Mouse (Mus musculus) liver, embryonic 14.5 days (tissue): Measurements from ENCODE around the gene Slc17a9. TPM values are rescaled to one million over a fixed set of nuclear protein-coding genes. Genes with fewer than 3 reads are reported as not detected.

Experiments
- ATAC-seq: fragments of 200-750 bp; cut with Nextera tagmentation; 2 replicates; pipeline ENCODE4 v1.8.0; 2017; ENCODE audit warnings: moderate number of reproducible peaks, mild to moderate bottlenecking, moderate library complexity; ENCODE audit not compliant: insufficient read depth
- DNase-seq, 3 experiments: peaks; one replicate each; pipeline ENCODE4 v3.0.0-alpha.2; 2012 to 2013; ENCODE audit warnings: low read depth in 3 of 3, low spot score in 3 of 3
- H3K27ac ChIP-seq: fragments of 300-500 bp; sonication (generic); 2 replicates; pipeline ENCODE4 v1.5.1; 2014; ENCODE audit warnings: moderate library complexity, mild to moderate bottlenecking, control low read depth, inconsistent platforms
- H3K27me3 ChIP-seq: fragments of 300-500 bp; sonication (generic); 2 replicates; pipeline ENCODE4 v1.6.1; 2014; ENCODE audit warnings: mild to moderate bottlenecking, low read length, moderate library complexity; ENCODE audit not compliant: control insufficient read depth, insufficient read depth
- H3K36me3 ChIP-seq: fragments of 300-500 bp; sonication (generic); replicated peaks from 2 replicates; pipeline ENCODE4 v1.6.1; 2014; ENCODE audit warnings: low read depth; ENCODE audit not compliant: control insufficient read depth, insufficient read depth
- H3K4me1 ChIP-seq, 2 experiments: fragments of 200-500 bp in 1 of 2; fragments of 300-500 bp in 1 of 2; sonication (generic) in 1 of 2; replicated peaks; 2 replicates each; pipeline ENCODE4 v1.6.1; 2012 to 2014; ENCODE audit warnings: antibody characterized with exemption in 1 of 2, inconsistent platforms in 1 of 2, low read length in 1 of 2; ENCODE audit not compliant: control insufficient read depth in 2 of 2, insufficient read depth in 2 of 2
- H3K4me2 ChIP-seq: fragments of 300-500 bp; sonication (generic); 2 replicates; pipeline ENCODE4 v1.6.1; 2014; ENCODE audit warnings: low read depth, mild to moderate bottlenecking, control low read depth, moderate library complexity
- H3K4me3 ChIP-seq, 2 experiments: fragments of 200-500 bp in 1 of 2; fragments of 300-500 bp in 1 of 2; sonication (generic) in 1 of 2; 2 replicates each; pipeline ENCODE4 v1.5.1; 2012 to 2014; ENCODE audit warnings: low read depth in 2 of 2, low read length in 2 of 2, mild to moderate bottlenecking in 2 of 2, control low read depth in 1 of 2, inconsistent platforms in 1 of 2, moderate library complexity in 1 of 2; ENCODE audit not compliant: insufficient read depth in 1 of 2
- H3K9ac ChIP-seq: fragments of 300-500 bp; sonication (generic); replicated peaks from 2 replicates; pipeline ENCODE4 v1.6.1; 2014; ENCODE audit warnings: mild to moderate bottlenecking, control low read depth, moderate library complexity
- H3K9me3 ChIP-seq: fragments of 300-500 bp; sonication (generic); 2 replicates; pipeline ENCODE4 v1.6.1; 2016; ENCODE audit warnings: low read length, mixed read lengths; ENCODE audit not compliant: control insufficient read depth
- CTCF ChIP-seq: IDR thresholded peaks from 2 replicates; pipeline ENCODE4 v1.5.1; 2016; ENCODE audit warnings: antibody characterized with exemption, low read depth, control low read depth
- EP300 ChIP-seq: IDR thresholded peaks from 2 replicates; pipeline ENCODE4 v1.6.1; 2016; ENCODE audit warnings: antibody characterized with exemption, low read depth
- WGBS: fragments of 180-500 bp; shearing (Covaris S2); extraction: QIAGEN DNeasy Blood & Tissue Kit; methylation state at CpG from one replicate; pipeline ENCODE4 v1.1.7; 2014; ENCODE audit not compliant: insufficient replicate concordance; 5-methylcytosine and 5-hydroxymethylcytosine counted together
- polyA plus RNA-seq, 2 experiments: library from polyadenylated mRNA; depleted of rRNA in 1 of 2; stranded (reverse) in 1 of 2; unstranded in 1 of 2; fragments of >200 nt; fragmentation: Nextera tagmentation in 1 of 2; extraction: Ambion mirVana in 1 of 2; gene quantifications; 2 replicates each; pipeline versions ENCODE4 v1.2.1 to v1.2.3; 2012 to 2014

Gene Slc17a9
- polyA plus RNA-seq, 2 experiments, result 6.8 to 7.7 TPM

- H3K27ac ChIP-seq, result peak overlapping the region; percentile 85
- TF ChIP-seq CTCF (no peak), EP300 (no peak)
- 37% methylated on average over 3 of the region's 3 CpGs for WGBS
- peak overlapping the region; percentile 99 for H3K4me2 ChIP-seq
- no peak for DNase-seq
- H3K9me3 ChIP-seq, result no peaks in the 10 kb centered on the region
- ATAC-seq, result no peak
- no peak overlapping the region; the same call in 1 of the 2 replicates for H3K9ac ChIP-seq
- no peak overlapping the region for H3K4me3 ChIP-seq
- peaks cover 4% of the 10 kb centered on the region for H3K36me3 ChIP-seq
- H3K27me3 ChIP-seq, result no peaks in the 10 kb centered on the region
- H3K4me1 ChIP-seq, result peaks cover 45 to 57% of the 10 kb centered on the region in 2 experiments
Observed at GRCm38 (mm10) chr2:180703645-180704359, 21.3 kb upstream of the Slc17a9 start.

- Histone ChIP-seq H3K4me1 (peaks cover 43 to 53% of the 10 kb centered on the region in 2 experiments), H3K27ac (peak overlapping the region; percentile 10), H3K4me2 (peak overlapping the region; percentile 99), H3K9ac (peak overlapping the region; percentile 13), H3K36me3 (peaks cover 4% of the 10 kb centered on the region), H3K27me3 (no peaks in the 10 kb centered on the region), H3K4me3 (no peak overlapping the region), H3K9me3 (no peaks in the 10 kb centered on the region)
- 52% methylated on average over 8 of the region's 8 CpGs for WGBS
- no peak for ATAC-seq
- DNase-seq, result no peak
- TF ChIP-seq CTCF (no peak), EP300 (no peak)
Observed at GRCm38 (mm10) chr2:180704591-180704990, 20.5 kb upstream of the Slc17a9 start.

- H3K9ac ChIP-seq, result peak overlapping the region; percentile 13
- WGBS, result 25% methylated on average over 3 of the region's 3 CpGs
- peaks cover 38 to 49% of the 10 kb centered on the region in 2 experiments for H3K4me1 ChIP-seq
- no peaks in the 10 kb centered on the region for H3K9me3 ChIP-seq
- TF ChIP-seq EP300, result no peak
- no peak for TF ChIP-seq CTCF
- H3K27me3 ChIP-seq, result no peaks in the 10 kb centered on the region
- H3K4me2 ChIP-seq, result peak overlapping the region; percentile 8; the same call in 1 of the 2 replicates
- peaks cover 4% of the 10 kb centered on the region for H3K36me3 ChIP-seq
- DNase-seq, result no peak
- no peak overlapping the region for H3K4me3 ChIP-seq
- ATAC-seq, result no peak
- peak overlapping the region; percentile 14 for H3K27ac ChIP-seq
Observed at GRCm38 (mm10) chr2:180705066-180705465, 20.0 kb upstream of the Slc17a9 start.

- WGBS, result 81% methylated on average over 5 of the region's 5 CpGs
- H3K4me2 ChIP-seq, result no peak overlapping the region
- H3K27ac ChIP-seq, result no peak overlapping the region
- DNase-seq, result no peak
- H3K4me1 ChIP-seq, result peaks cover 30 to 40% of the 10 kb centered on the region in 2 experiments
- no peaks in the 10 kb centered on the region for H3K9me3 ChIP-seq
- ATAC-seq, result no peak
- TF ChIP-seq EP300, result no peak
- TF ChIP-seq CTCF, result peak; percentile 60
- peaks cover 4% of the 10 kb centered on the region for H3K36me3 ChIP-seq
- no peaks in the 10 kb centered on the region for H3K27me3 ChIP-seq
- H3K9ac ChIP-seq, result no peak overlapping the region
- H3K4me3 ChIP-seq, result no peak overlapping the region
Observed at GRCm38 (mm10) chr2:180705975-180706374, 19.1 kb upstream of the Slc17a9 start.

- peak overlapping the region; percentile 88 for H3K27ac ChIP-seq
- H3K36me3 ChIP-seq, result peaks cover 17% of the 10 kb centered on the region
- peak overlapping the region; percentile 98 for H3K9ac ChIP-seq
- DNase-seq (no peak), ATAC-seq (peak; percentile 7; the same call in 1 of the 2 replicates)
- H3K9me3 ChIP-seq, result no peaks in the 10 kb centered on the region
- under 1% methylated on average over 39 of the region's 39 CpGs for WGBS
- H3K4me2 ChIP-seq, result peak overlapping the region; percentile 95
- peaks cover 22 to 40% of the 10 kb centered on the region in 2 experiments for H3K4me1 ChIP-seq
- TF ChIP-seq CTCF (no peak), EP300 (no peak)
- H3K4me3 ChIP-seq, result peak overlapping the region; percentile 88 to 98
- no peaks in the 10 kb centered on the region for H3K27me3 ChIP-seq
Observed at GRCm38 (mm10) chr2:180709023-180709922, 15.8 kb upstream of the Slc17a9 start.
